15 mouse cellular contexts compared by ENCODE assay signal in the genomic region with DNA sequence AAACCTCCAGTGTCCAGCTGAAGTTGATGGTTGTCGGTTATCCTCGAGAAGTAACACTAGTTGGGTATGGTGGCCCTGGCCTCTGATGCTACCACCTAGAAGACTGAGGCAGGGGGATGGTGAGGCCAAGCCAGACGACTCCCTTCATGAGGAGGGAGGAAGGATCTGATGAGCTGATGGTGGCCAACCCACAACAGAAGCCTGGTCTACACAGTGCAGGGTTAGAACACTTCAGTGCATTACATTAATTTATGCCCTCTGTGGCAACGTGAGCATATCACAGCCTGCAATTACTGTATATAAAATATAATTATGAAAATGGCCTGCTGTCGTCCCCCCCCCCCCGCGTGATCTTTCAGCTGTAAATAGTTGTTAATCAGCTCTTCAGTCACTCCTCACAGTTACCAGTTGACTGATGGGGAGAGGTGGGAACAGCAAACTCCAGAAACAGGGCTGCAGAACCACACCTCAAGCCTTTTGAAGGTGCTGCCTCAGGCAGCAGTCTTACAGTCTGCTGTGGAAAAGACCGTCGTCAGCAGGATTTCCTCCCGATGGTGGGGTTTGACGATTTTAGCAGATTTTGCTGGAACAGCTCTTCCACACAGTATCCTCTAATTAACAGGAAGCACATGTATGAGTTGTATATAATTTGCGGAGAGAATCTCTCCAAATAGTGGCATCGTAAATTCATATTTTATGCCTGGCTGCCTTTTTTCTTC. TPM values are rescaled to one million over a fixed set of nuclear protein-coding genes. Genes with fewer than 3 reads are reported as not detected.
A peak's percentile ranks its signal among the peaks of the same experiment; 100 is the strongest.
DNase-seq lines count a peak whose midpoint lies in the region; ATAC-seq and TF ChIP-seq lines count a peak whose summit lies in the region.
"Had no signal": no experiment of that assay in that cellular context is flagged by ENCODE, and none has a peak within 500 bp of the region (broad histone marks: within the 10 kb centered on the region; RNA-seq: fewer than 3 reads in every experiment).

No protein-coding gene starts in this region.

- H3K27ac ChIP-seq in heart, embryonic 16.5 days (ENCODE audit: low read length): peak overlapping the region; percentile 48
- 0 out of 2 replicates have a peak overlapping the region, but pooled peaks have one; percentile 44 for H3K27ac ChIP-seq in embryonic facial prominence, embryonic 14.5 days (replicated peaks; ENCODE audit: low read depth, low read length)
- 0 out of 2 replicates have a peak overlapping the region, but pooled peaks have one; percentile 61 for H3K27ac ChIP-seq in limb, embryonic 15.5 days
- no peak overlapping the region for H3K27ac ChIP-seq in cerebellum, adult 2 months (ENCODE audit: insufficient read depth, low read length)
- H3K27ac ChIP-seq: liver, embryonic 13.5 days; macrophage; stomach, postnatal 0 days had no signal

- H3K9me3 ChIP-seq in heart, embryonic 16.5 days (replicated peaks; ENCODE audit: control insufficient read depth, low read length): no peaks in the 10 kb centered on the region
- H3K9me3 ChIP-seq in megakaryocyte, embryonic 14.5 days: no peaks in the 10 kb centered on the region
- H3K9me3 ChIP-seq in embryonic facial prominence, embryonic 14.5 days (ENCODE audit: control insufficient read depth, low read length): no peaks in the 10 kb centered on the region
- no peaks in the 10 kb centered on the region for H3K9me3 ChIP-seq in limb, embryonic 15.5 days
- H3K9me3 ChIP-seq: heart, embryonic 12.5 days; liver, embryonic 13.5 days had no signal

- no peak for ATAC-seq in heart, embryonic 16.5 days (replicated peaks; ENCODE audit: extremely low read depth, insufficient read depth, low FRiP score)
- ATAC-seq in megakaryocyte, adult 5-6 weeks (ENCODE audit: poor library complexity, severe bottlenecking): no peak
- ATAC-seq in embryonic facial prominence, embryonic 14.5 days (ENCODE audit: low read depth): no peak
- no peak for ATAC-seq in limb, embryonic 15.5 days (ENCODE audit: insufficient number of reproducible peaks, low FRiP score, low TSS enrichment, low read depth)
- no peak for ATAC-seq in erythroblast, adult 5-6 weeks (replicated peaks; ENCODE audit: low FRiP score, poor library complexity, severe bottlenecking)

- TF ChIP-seq POLR2A in cerebellum, adult 2 months (IDR thresholded peaks at IDR 0.05; ENCODE audit: borderline replicate concordance, insufficient read depth, low read length): no peak

- no peak overlapping the region for H3K4me2 ChIP-seq in heart, embryonic 16.5 days (ENCODE audit: low read depth, low read length)
- no peak overlapping the region for H3K4me2 ChIP-seq in embryonic facial prominence, embryonic 14.5 days (ENCODE audit: low read depth, low read length)
- no peak overlapping the region for H3K4me2 ChIP-seq in limb, embryonic 15.5 days
- H3K4me2 ChIP-seq: liver, embryonic 13.5 days had no signal

- no peak overlapping the region for H3K4me3 ChIP-seq in heart, embryonic 16.5 days (ENCODE audit: low read length)
- peak overlapping the region; percentile 42 for H3K4me3 ChIP-seq in megakaryocyte, embryonic 14.5 days (replicated peaks)
- H3K4me3 ChIP-seq in embryonic facial prominence, embryonic 14.5 days (ENCODE audit: low read depth, low read length): no peak overlapping the region
- H3K4me3 ChIP-seq in limb, embryonic 15.5 days: no peak overlapping the region
- no peak overlapping the region for H3K4me3 ChIP-seq in cerebellum, adult 2 months (replicated peaks; ENCODE audit: insufficient read depth, low read depth, low read length)
- H3K4me3 ChIP-seq: heart, embryonic 12.5 days; liver, embryonic 13.5 days had no signal

- no peaks in the 10 kb centered on the region for H3K27me3 ChIP-seq in heart, embryonic 16.5 days (ENCODE audit: control insufficient read depth, insufficient read depth, low read length)
- H3K27me3 ChIP-seq in megakaryocyte, embryonic 14.5 days (replicated peaks): no peaks in the 10 kb centered on the region
- no peaks in the 10 kb centered on the region for H3K27me3 ChIP-seq in embryonic facial prominence, embryonic 14.5 days (replicated peaks; ENCODE audit: control insufficient read depth, insufficient read depth, low read length)
- H3K27me3 ChIP-seq in limb, embryonic 15.5 days: no peaks in the 10 kb centered on the region
- H3K27me3 ChIP-seq in cerebellum, adult 2 months (ENCODE audit: control insufficient read depth, insufficient read depth, low read length): no peaks in the 10 kb centered on the region
- H3K27me3 ChIP-seq: heart, embryonic 12.5 days; liver, embryonic 13.5 days had no signal

- WGBS in heart, embryonic 16.5 days: 55% methylated on average over 13 of the region's 13 CpGs
- WGBS in embryonic facial prominence, embryonic 14.5 days: 62% methylated on average over 13 of the region's 13 CpGs
- WGBS in limb, embryonic 15.5 days: 42% methylated on average over 13 of the region's 13 CpGs
- 91% methylated on average over 13 of the region's 13 CpGs for WGBS in cerebellum, adult 2 months

- DNase-seq in heart, postnatal 4 days: no peak
- DNase-seq in embryonic facial prominence, embryonic 14.5 days (ENCODE audit: low spot score): peak; percentile 54
- DNase-seq in cerebellum, adult 2 months: no peak
- DNase-seq: cerebellum, postnatal 10 days; liver, embryonic 13.5 days; retina, postnatal 1 day; spleen, adult 18-20 months had no signal

- H3K4me1 ChIP-seq in heart, embryonic 16.5 days (ENCODE audit: control insufficient read depth, insufficient read depth, low read length): peaks cover 33% of the 10 kb centered on the region
- H3K4me1 ChIP-seq in megakaryocyte, embryonic 14.5 days: peaks cover 78% of the 10 kb centered on the region
- H3K4me1 ChIP-seq in embryonic facial prominence, embryonic 14.5 days (ENCODE audit: control insufficient read depth, insufficient read depth, low read length): peaks cover 18% of the 10 kb centered on the region
- H3K4me1 ChIP-seq in limb, embryonic 15.5 days: peaks cover 34% of the 10 kb centered on the region
- H3K4me1 ChIP-seq in cerebellum, adult 2 months (ENCODE audit: control insufficient read depth, insufficient read depth, low read length): no peaks in the 10 kb centered on the region; the same call in 1 of the 2 replicates

- no peaks in the 10 kb centered on the region for H3K36me3 ChIP-seq in heart, embryonic 16.5 days (ENCODE audit: control insufficient read depth, insufficient read depth)
- H3K36me3 ChIP-seq in megakaryocyte, embryonic 14.5 days (replicated peaks; ENCODE audit: low read length): peaks cover 40% of the 10 kb centered on the region
- no peaks in the 10 kb centered on the region for H3K36me3 ChIP-seq in embryonic facial prominence, embryonic 14.5 days (ENCODE audit: control insufficient read depth, insufficient read depth, low read length)
- H3K36me3 ChIP-seq in limb, embryonic 15.5 days: no peaks in the 10 kb centered on the region
- H3K36me3 ChIP-seq: heart, embryonic 12.5 days; liver, embryonic 13.5 days had no signal

- H3K9ac ChIP-seq in heart, embryonic 16.5 days (ENCODE audit: low read length): no peak overlapping the region
- no peak overlapping the region for H3K9ac ChIP-seq in embryonic facial prominence, embryonic 14.5 days (ENCODE audit: low read depth, low read length)
- H3K9ac ChIP-seq in limb, embryonic 15.5 days: no peak overlapping the region
- H3K9ac ChIP-seq: heart, embryonic 12.5 days; liver, embryonic 13.5 days had no signal

- TF ChIP-seq CTCF in cerebellum, adult 2 months (IDR thresholded peaks at IDR 0.05; ENCODE audit: borderline replicate concordance, insufficient read depth, low read depth, low read length): no peak

RNA-seq across cellular contexts. Expression of a gene that starts 17.0 kb away (rescaled TPM):
- polyA plus RNA-seq in heart, embryonic 16.5 days (2015; fragmentation: Nextera tagmentation; extraction: Ambion mirVana): 11.1 and 11.4 TPM in 2 replicates
- total RNA-seq in heart, postnatal 4 days (2021): 1 to 10 TPM; 6.1 to 7.5 TPM
- 2.9 and 3.8 TPM in 2 replicates for polyA plus RNA-seq in megakaryocyte, embryonic 14.5 days (2012; ENCODE audit: insufficient read depth, low replicate concordance)
- total RNA-seq in megakaryocyte, adult 5-6 weeks (2015): not detected in 2 replicates
- 0.11 TPM in 1 of 2 replicates, not detected in the other for total RNA-seq in megakaryocyte, adult 5-6 weeks (2017)
- polyA plus RNA-seq in embryonic facial prominence, embryonic 14.5 days (2014; fragmentation: Nextera tagmentation; extraction: Ambion mirVana): 16.8 and 18.7 TPM in 2 replicates
- polyA plus RNA-seq in limb, embryonic 15.5 days (2015; fragmentation: Nextera tagmentation; extraction: Ambion mirVana): 25.7 and 25.9 TPM in 2 replicates
- 0.84 TPM in 1 of 2 replicates, not detected in the other for total RNA-seq in erythroblast, adult 5-6 weeks (2015; ENCODE audit: low replicate concordance)
- 0.17 TPM in 1 of 2 replicates, not detected in the other for total RNA-seq in erythroblast, adult 5-6 weeks (2017; ENCODE audit: low replicate concordance)
- 29.1 and 29.9 TPM in 2 replicates for polyA plus RNA-seq in cerebellum, adult 2 months (2012; rRNA removed)
